In genomic region chr1:74195961-74196360, GRCm38 (mm10) we compare ENCODE assay signal across 8 mouse cellular contexts. TPM values are rescaled to one million over a fixed set of nuclear protein-coding genes. Genes with fewer than 3 reads are reported as not detected.
DNase-seq lines count a peak whose midpoint lies in the region; ATAC-seq and TF ChIP-seq lines count a peak whose summit lies in the region.

No protein-coding gene starts in this region.

- H3K9ac ChIP-seq in heart, postnatal 0 days (replicated peaks; ENCODE audit: low read depth, low read length): no peak overlapping the region
- H3K9ac ChIP-seq in liver, embryonic 14.5 days (replicated peaks): no peak overlapping the region

- TF ChIP-seq CTCF in heart, postnatal 0 days (IDR thresholded peaks at IDR 0.05; ENCODE audit: low read depth): peak; percentile 65
- TF ChIP-seq CTCF in E14TG2a.4 (conservative IDR thresholded peaks at IDR 0.05; ENCODE audit: low read length): peak; percentile 89
- TF ChIP-seq CTCF in liver, embryonic 14.5 days (IDR thresholded peaks at IDR 0.05; ENCODE audit: low read depth): peak; percentile 84

- H3K27ac ChIP-seq in heart, postnatal 0 days (ENCODE audit: low read depth): no peak overlapping the region
- H3K27ac ChIP-seq in liver, embryonic 14.5 days: no peak overlapping the region

- no peak for TF ChIP-seq EP300 in heart, postnatal 0 days (IDR thresholded peaks at IDR 0.05; ENCODE audit: low read depth)
- no peak for TF ChIP-seq EP300 in liver, embryonic 14.5 days (IDR thresholded peaks at IDR 0.05; ENCODE audit: low read depth)

- ATAC-seq in heart, postnatal 0 days (ENCODE audit: insufficient read depth, low read depth): peak; percentile 49
- ATAC-seq in liver, embryonic 14.5 days (ENCODE audit: insufficient read depth): no peak

- no peaks in the 10 kb centered on the region for H3K36me3 ChIP-seq in heart, postnatal 0 days (replicated peaks; ENCODE audit: control insufficient read depth, insufficient read depth, low read length)
- no peaks in the 10 kb centered on the region for H3K36me3 ChIP-seq in E14TG2a.4 (ENCODE audit: insufficient read depth, low read length)
- no peaks in the 10 kb centered on the region for H3K36me3 ChIP-seq in liver, embryonic 14.5 days (replicated peaks; ENCODE audit: control insufficient read depth, insufficient read depth, low read depth)

- H3K27me3 ChIP-seq in heart, postnatal 0 days (ENCODE audit: control insufficient read depth, insufficient read depth, low read length): no peaks in the 10 kb centered on the region
- peaks cover 4% of the 10 kb centered on the region; the same call in 1 of the 2 replicates for H3K27me3 ChIP-seq in E14TG2a.4 (ENCODE audit: insufficient read depth, low read length)
- no peaks in the 10 kb centered on the region for H3K27me3 ChIP-seq in liver, embryonic 14.5 days (ENCODE audit: control insufficient read depth, insufficient read depth, low read length)

- WGBS in heart, postnatal 0 days: 42% methylated on average over 7 of the region's 7 CpGs
- 24% methylated on average over 7 of the region's 7 CpGs for WGBS in liver, embryonic 14.5 days (ENCODE audit: insufficient replicate concordance)

- no peaks in the 10 kb centered on the region for H3K9me3 ChIP-seq in heart, postnatal 0 days (replicated peaks; ENCODE audit: control insufficient read depth, low read length)
- no peaks in the 10 kb centered on the region for H3K9me3 ChIP-seq in E14TG2a.4 (ENCODE audit: low read length)
- no peaks in the 10 kb centered on the region for H3K9me3 ChIP-seq in liver, embryonic 14.5 days (ENCODE audit: control insufficient read depth, low read length)

- no peak overlapping the region for H3K4me2 ChIP-seq in heart, postnatal 0 days (ENCODE audit: low read depth, low read length)
- H3K4me2 ChIP-seq in liver, embryonic 14.5 days (ENCODE audit: low read depth): no peak overlapping the region

- H3K4me1 ChIP-seq in heart, postnatal 0 days (ENCODE audit: control insufficient read depth, insufficient read depth): no peaks in the 10 kb centered on the region
- H3K4me1 ChIP-seq in E14TG2a.4 (replicated peaks; ENCODE audit: low read depth, low read length): peaks cover 13% of the 10 kb centered on the region
- H3K4me1 ChIP-seq in liver, embryonic 14.5 days (replicated peaks; ENCODE audit: control insufficient read depth in 2 of 2, insufficient read depth in 2 of 2, low read length in 1 of 2): peaks cover 0 to 16% of the 10 kb centered on the region in 2 experiments; a peak in 2 of 4 replicates

- H3K4me3 ChIP-seq in heart, postnatal 0 days (ENCODE audit: low read depth, low read length): no peak overlapping the region
- H3K4me3 ChIP-seq in E14TG2a.4 (replicated peaks; ENCODE audit: low read length): no peak overlapping the region
- H3K4me3 ChIP-seq in liver, embryonic 14.5 days (ENCODE audit: insufficient read depth in 1 of 2, low read depth in 2 of 2, low read length in 2 of 2): no peak overlapping the region

- peak; percentile 15 for DNase-seq in heart, postnatal 0 days (ENCODE audit: low spot score)
- no peak for DNase-seq in heart, adult 8-10 months (ENCODE audit: low spot score)
- DNase-seq in embryo, embryonic 11 days: peak; percentile 47
- peak in 2 of 3 experiments; percentile 19 to 24 for DNase-seq in liver, embryonic 14.5 days (ENCODE audit: low read depth in 3 of 3, low spot score in 3 of 3)
- DNase-seq in thymus, postnatal 4 days: peak; percentile 60
- DNase-seq in cerebellum, postnatal 36 days: no peak
- no peak for DNase-seq in right cerebral cortex, postnatal 4 days

RNA-seq across cellular contexts. Expression of gene Cxcr1, which starts 1.5 kb away (rescaled TPM):
- not detected in 2 replicates for total RNA-seq in heart, postnatal 0 days (2014; rRNA removed; ENCODE audit: low replicate concordance)
- polyA plus RNA-seq in heart, postnatal 0 days (2015; fragmentation: Nextera tagmentation; extraction: Ambion mirVana): not detected in 2 replicates
- not detected for total RNA-seq in heart, adult 8-10 months (2022)
- polyA plus RNA-seq in liver, embryonic 14.5 days (2012; rRNA removed): not detected in 2 replicates
- polyA plus RNA-seq in liver, embryonic 14.5 days (2014; fragmentation: Nextera tagmentation; extraction: Ambion mirVana): not detected in 2 replicates

RNA-seq across cellular contexts. Expression of gene Arpc2, which starts 39.9 kb away (rescaled TPM):
- 149 and 180 TPM in 2 replicates for total RNA-seq in heart, postnatal 0 days (2014; rRNA removed; ENCODE audit: low replicate concordance)
- polyA plus RNA-seq in heart, postnatal 0 days (2015; fragmentation: Nextera tagmentation; extraction: Ambion mirVana): 374 and 375 TPM in 2 replicates
- total RNA-seq in heart, adult 8-10 months (2022): 100 to 1,000 TPM; 111 to 149 (median 137) TPM
- 58.8 and 95.3 TPM in 2 replicates for polyA plus RNA-seq in liver, embryonic 14.5 days (2012; rRNA removed)
- polyA plus RNA-seq in liver, embryonic 14.5 days (2014; fragmentation: Nextera tagmentation; extraction: Ambion mirVana): 157 and 160 TPM in 2 replicates

RNA-seq across cellular contexts. Expression of gene Cxcr2, which starts 42.2 kb away (rescaled TPM):
- total RNA-seq in heart, postnatal 0 days (2014; rRNA removed; ENCODE audit: low replicate concordance): not detected in 2 replicates
- polyA plus RNA-seq in heart, postnatal 0 days (2015; fragmentation: Nextera tagmentation; extraction: Ambion mirVana): 0.08 and 0.15 TPM in 2 replicates
- total RNA-seq in heart, adult 8-10 months (2022): under 1 TPM in 2 of 4 experiments, not detected in 2; 0.23 to 0.44 TPM
- 0.59 and 0.76 TPM in 2 replicates for polyA plus RNA-seq in liver, embryonic 14.5 days (2012; rRNA removed)
- 0.44 and 0.51 TPM in 2 replicates for polyA plus RNA-seq in liver, embryonic 14.5 days (2014; fragmentation: Nextera tagmentation; extraction: Ambion mirVana)

Comparison
In these comparisons a context has a peak if more than half of its experiments do, and no peak if none do; other contexts are left out.
1. DNase-seq: peak in heart, postnatal 0 days (single experiment), embryo, embryonic 11 days (single experiment), liver, embryonic 14.5 days (2 of 3) and thymus, postnatal 4 days (single experiment); none in heart, adult 8-10 months (single experiment), cerebellum, postnatal 36 days (0 of 2) and right cerebral cortex, postnatal 4 days (single experiment).
2. Peak in every context shown above with its lines, with median percentiles within 50 percentile points of each other: CTCF ChIP-seq.